ENCODE assay signal across 18 mouse cellular contexts in the genomic region with DNA sequence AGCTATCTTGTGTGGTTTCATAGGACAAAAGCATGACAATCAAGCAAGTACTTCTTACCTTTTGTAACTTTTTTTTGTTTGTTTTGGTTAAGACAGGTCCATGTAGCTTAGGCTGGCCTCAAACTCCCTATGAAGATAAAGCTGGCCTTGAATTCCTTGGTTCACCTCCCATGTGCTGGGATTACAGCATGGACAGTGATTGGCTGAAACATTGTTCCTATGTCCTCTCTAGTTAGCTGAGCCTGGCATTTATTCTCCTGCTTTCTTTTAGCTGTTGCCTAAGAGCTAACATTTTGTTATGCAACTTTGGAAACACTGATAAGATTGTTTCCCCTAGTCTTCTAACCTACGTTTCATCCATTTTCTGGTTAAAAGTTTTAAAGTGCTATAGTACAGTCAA.
DNase-seq lines count a peak whose midpoint lies in the region; ATAC-seq lines count a peak whose summit lies in the region.
"Had no signal": no experiment of that assay in that cellular context is flagged by ENCODE, and none has a peak within 500 bp of the region (broad histone marks: within the 10 kb centered on the region; RNA-seq: fewer than 3 reads in every experiment).

No protein-coding gene starts in this region.

- no peak overlapping the region for H3K9ac ChIP-seq in liver, embryonic 12.5 days
- no peak overlapping the region for H3K9ac ChIP-seq in liver, embryonic 16.5 days (ENCODE audit: low read depth, low read length)
- H3K9ac ChIP-seq: embryonic facial prominence, embryonic 12.5 days; forebrain, embryonic 15.5 days; heart, embryonic 13.5 days had no signal

- H3K27me3 ChIP-seq in liver, embryonic 12.5 days (replicated peaks) = no peaks in the 10 kb centered on the region
- no peaks in the 10 kb centered on the region for H3K27me3 ChIP-seq in liver, embryonic 16.5 days (ENCODE audit: control insufficient read depth, insufficient read depth, low read depth, low read length)
- H3K27me3 ChIP-seq: embryonic facial prominence, embryonic 12.5 days; forebrain, embryonic 15.5 days; heart, embryonic 13.5 days had no signal

- no peak overlapping the region for H3K4me2 ChIP-seq in liver, embryonic 12.5 days
- H3K4me2 ChIP-seq in liver, embryonic 16.5 days (ENCODE audit: low read depth, low read length) = no peak overlapping the region
- H3K4me2 ChIP-seq: embryonic facial prominence, embryonic 12.5 days; forebrain, embryonic 15.5 days; heart, embryonic 13.5 days had no signal

- H3K36me3 ChIP-seq in liver, embryonic 12.5 days = no peaks in the 10 kb centered on the region
- no peaks in the 10 kb centered on the region for H3K36me3 ChIP-seq in liver, embryonic 16.5 days (ENCODE audit: control insufficient read depth, insufficient read depth)
- H3K36me3 ChIP-seq: embryonic facial prominence, embryonic 12.5 days; forebrain, embryonic 15.5 days; heart, embryonic 13.5 days had no signal

- H3K9me3 ChIP-seq in liver, embryonic 12.5 days (replicated peaks) = no peaks in the 10 kb centered on the region
- no peaks in the 10 kb centered on the region for H3K9me3 ChIP-seq in liver, embryonic 16.5 days (replicated peaks; ENCODE audit: control insufficient read depth, low read length)
- H3K9me3 ChIP-seq: embryonic facial prominence, embryonic 12.5 days; forebrain, embryonic 15.5 days; heart, embryonic 13.5 days had no signal

- no peak overlapping the region for H3K4me3 ChIP-seq in liver, embryonic 12.5 days
- H3K4me3 ChIP-seq in liver, embryonic 16.5 days (ENCODE audit: low read depth, low read length) = no peak overlapping the region
- H3K4me3 ChIP-seq: embryonic facial prominence, embryonic 12.5 days; forebrain, embryonic 15.5 days; heart, adult 2 months; heart, embryonic 13.5 days had no signal

- no peak for DNase-seq in liver
- DNase-seq in testis, postnatal 14 days (ENCODE audit: low spot score) = peak; percentile 30
- DNase-seq in testis, postnatal 10 days (ENCODE audit: low spot score) = no peak
- no peak for DNase-seq in thymus, postnatal 14 days
- DNase-seq: adrenal gland, postnatal 14 days; cerebellum, adult 11-12 months; cerebellum, adult 9-10 months; cerebellum, postnatal 25 days; gastrocnemius, postnatal 10 days; heart, adult 2 months; heart, postnatal 36 days had no signal

- 0 out of 2 replicates have a peak, but pooled peaks have one; percentile 35 for ATAC-seq in liver, embryonic 12.5 days
- ATAC-seq in liver, embryonic 16.5 days (ENCODE audit: low read depth) = peak; percentile 80
- no peak for ATAC-seq in activated CD4-positive, CD25-positive, alpha-beta regulatory T cell, adult 4 months
- ATAC-seq: forebrain, embryonic 15.5 days; hindbrain, embryonic 16.5 days had no signal

- peaks cover 17% of the 10 kb centered on the region; the same call in 1 of the 2 replicates for H3K4me1 ChIP-seq in liver, embryonic 12.5 days
- H3K4me1 ChIP-seq in liver, embryonic 16.5 days (ENCODE audit: control insufficient read depth, low read depth, low read length) = peaks cover 8% of the 10 kb centered on the region
- H3K4me1 ChIP-seq: embryonic facial prominence, embryonic 12.5 days; forebrain, embryonic 15.5 days had no signal

- H3K27ac ChIP-seq in liver, embryonic 12.5 days = no peak overlapping the region
- no peak overlapping the region for H3K27ac ChIP-seq in liver, embryonic 16.5 days (ENCODE audit: low read length)
- H3K27ac ChIP-seq: embryonic facial prominence, embryonic 12.5 days; forebrain, embryonic 15.5 days; heart, adult 2 months; heart, embryonic 13.5 days had no signal

- 54% methylated on average over 1 of the region's 1 CpGs for WGBS in liver, embryonic 12.5 days (ENCODE audit: insufficient replicate concordance)
- WGBS in liver, embryonic 16.5 days (ENCODE audit: insufficient replicate concordance) = 38% methylated on average over 1 of the region's 1 CpGs
